Mouse (Mus musculus): Measurements from ENCODE around the gene Sox8. TPM values are rescaled to one million over a fixed set of nuclear protein-coding genes. Genes with fewer than 3 reads are reported as not detected.

The Sox8 gene
- total RNA-seq (2021), result under 1 TPM; 0.33 to 0.49 TPM

GRCm38 (mm10) chr17:25570648-25571452 lies at the start of gene Sox8:
Sox8 (minus strand) TSS chr17:25570686.
- intact Hi-C loops (cut with DNase I), result no loop called here
- peak; percentile 86 for DNase-seq

GRCm38 (mm10) chr17:25618508-25619056 lies 48.1 kb upstream of the Sox8 start:
- DNase-seq, result peak in 1 of 2 experiments; percentile 11
- intact Hi-C loops (cut with DNase I), result no loop called here

GRCm38 (mm10) chr17:25614723-25615510 lies 44.4 kb upstream of the Sox8 start:
- intact Hi-C loops (cut with DNase I), result no loop called here
- DNase-seq, result no peak

- intact Hi-C loops (cut with DNase I), result no loop called here
- no peak for DNase-seq
Measured at GRCm38 (mm10) chr17:25613323-25613722, 42.8 kb upstream of the Sox8 start.

- DNase-seq, result no peak
- intact Hi-C loops (cut with DNase I), result no loop called here
Measured at GRCm38 (mm10) chr17:25612537-25612936, 42.1 kb upstream of the Sox8 start.

GRCm38 (mm10) chr17:25610151-25610550 lies 39.7 kb upstream of the Sox8 start:
- intact Hi-C loops (cut with DNase I), result no loop called here
- peak; percentile 29 to 30 for DNase-seq

- no peak for DNase-seq
- intact Hi-C loops (cut with DNase I), result no loop called here
Measured at GRCm38 (mm10) chr17:25609506-25609828, 39.0 kb upstream of the Sox8 start.

- intact Hi-C loops (cut with DNase I), result no loop called here
- no peak for DNase-seq
Measured at GRCm38 (mm10) chr17:25608821-25609505, 38.5 kb upstream of the Sox8 start.

- no peak for DNase-seq
- intact Hi-C loops (cut with DNase I), result no loop called here
Measured at GRCm38 (mm10) chr17:25608137-25608785, 37.8 kb upstream of the Sox8 start.

GRCm38 (mm10) chr17:25604234-25604633 lies 33.7 kb upstream of the Sox8 start:
- no peak for DNase-seq
- intact Hi-C loops (cut with DNase I), result no loop called here

- intact Hi-C loops (cut with DNase I), result no loop called here
- DNase-seq, result no peak
Measured at GRCm38 (mm10) chr17:25602366-25602765, 31.9 kb upstream of the Sox8 start.

- intact Hi-C loops (cut with DNase I), result loop anchor here (5.0 kb wide), 1 partner anchor 120 kb away; no protein-coding TSS in a partner anchor
Measured at GRCm38 (mm10) chr17:25597537-25597936, 27.1 kb upstream of the Sox8 start.

GRCm38 (mm10) chr17:25595495-25595894 lies 25.0 kb upstream of the Sox8 start:
- no peak for DNase-seq

More at GRCm38 (mm10) chr17:25597537-25597936, 27.1 kb upstream of the Sox8 start:
- no peak for DNase-seq

GRCm38 (mm10) chr17:25593411-25594261 lies 23.1 kb upstream of the Sox8 start:
- DNase-seq, result no peak
- intact Hi-C loops (cut with DNase I), result no loop called here

More at GRCm38 (mm10) chr17:25595495-25595894, 25.0 kb upstream of the Sox8 start:
- intact Hi-C loops (cut with DNase I), result loop anchor here (5.0 kb wide), 1 partner anchor 118 kb away; no protein-coding TSS in a partner anchor

- peak; percentile 15 to 37 for DNase-seq
Measured at GRCm38 (mm10) chr17:25592336-25592735, 21.9 kb upstream of the Sox8 start.

GRCm38 (mm10) chr17:25590985-25591384 lies 20.5 kb upstream of the Sox8 start:
- intact Hi-C loops (cut with DNase I), result no loop called here
- no peak for DNase-seq

More at GRCm38 (mm10) chr17:25592336-25592735, 21.9 kb upstream of the Sox8 start:
- intact Hi-C loops (cut with DNase I), result no loop called here

- intact Hi-C loops (cut with DNase I), result no loop called here
- DNase-seq, result no peak
Measured at GRCm38 (mm10) chr17:25590068-25590467, 19.6 kb upstream of the Sox8 start.

GRCm38 (mm10) chr17:25584646-25585045 lies 14.2 kb upstream of the Sox8 start:
- no peak for DNase-seq
- intact Hi-C loops (cut with DNase I), result no loop called here

- intact Hi-C loops (cut with DNase I), result no loop called here
- DNase-seq, result no peak
Measured at GRCm38 (mm10) chr17:25583858-25584257, 13.4 kb upstream of the Sox8 start.

Data from heart, postnatal 36 days (tissue).